Mouse (Mus musculus) 3134 (cell line): ENCODE results near the gene Zzef1.

ENCODE experiments used
- DNase-seq: peaks from one replicate; pipeline ENCODE4 v3.0.0-alpha.2; 2011; ENCODE audit warnings: low spot score; ENCODE audit not compliant: insufficient read length; ENCODE audit errors: extremely low read depth

The Zzef1 gene

GRCm38 (mm10) chr11:72953440-72954151 lies 157.6 kb downstream of the Zzef1 start:
- peak; percentile 83 for DNase-seq

- DNase-seq, result no peak
Observed at GRCm38 (mm10) chr11:72954216-72954615, 158.2 kb downstream of the Zzef1 start.

GRCm38 (mm10) chr11:72955339-72955974 lies 159.4 kb downstream of the Zzef1 start:
- no peak for DNase-seq

- DNase-seq, result no peak
Observed at GRCm38 (mm10) chr11:72957318-72957717, 161.3 kb downstream of the Zzef1 start.

GRCm38 (mm10) chr11:72959924-72960679 lies 164.1 kb downstream of the Zzef1 start:
- no peak for DNase-seq

- DNase-seq, result no peak
Observed at GRCm38 (mm10) chr11:72960723-72961071, 164.7 kb downstream of the Zzef1 start.

- no peak for DNase-seq
Observed at GRCm38 (mm10) chr11:72961072-72961980, 165.3 kb downstream of the Zzef1 start, which contains the start of gene Atp2a3. TSS of gene Atp2a3 (plus strand) at chr11:72961169.

- DNase-seq, result no peak
Observed at GRCm38 (mm10) chr11:72962378-72962777, 166.4 kb downstream of the Zzef1 start.

- no peak for DNase-seq
Observed at GRCm38 (mm10) chr11:72963058-72963788, 167.2 kb downstream of the Zzef1 start.

GRCm38 (mm10) chr11:72963789-72964294 lies 167.8 kb downstream of the Zzef1 start:
- DNase-seq, result no peak

GRCm38 (mm10) chr11:72974995-72975503 lies 179.0 kb downstream of the Zzef1 start:
- DNase-seq, result peak; percentile 58
